Mouse (Mus musculus): ENCODE results near the gene Nav2. TPM values are rescaled to one million over a fixed set of nuclear protein-coding genes. Genes with fewer than 3 reads are reported as not detected.

Nav2 gene
- polyA plus RNA-seq, 1 experiment = 32.5 TPM

DNA sequence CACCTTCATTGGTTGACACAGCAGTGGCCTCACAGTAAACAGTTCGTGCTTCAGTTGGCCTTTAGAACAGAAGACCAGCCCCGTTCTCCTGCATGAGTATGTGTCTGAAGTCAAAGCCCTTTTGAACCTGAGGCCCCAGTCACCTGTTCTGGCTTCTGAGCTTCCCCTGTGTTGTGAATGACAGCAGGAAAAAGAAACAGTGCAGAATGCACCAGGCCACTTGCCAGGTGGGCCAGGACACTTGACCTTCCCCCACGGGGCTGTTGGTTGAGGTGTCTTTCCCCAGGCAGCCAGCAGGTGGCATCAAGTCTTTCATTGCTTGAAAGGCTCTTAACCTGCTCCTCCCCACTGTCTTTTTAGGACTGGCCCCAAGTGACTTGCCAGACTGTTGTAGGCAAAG is 562.8 kb downstream of the Nav2 start:
- WGBS = 47% methylated on average over 3 of the region's 3 CpGs
- peak; percentile 46 to 66 for DNase-seq
- Histone ChIP-seq H3K27me3 (ENCODE audit: control insufficient read depth, insufficient read depth, low read length) (no peaks in the 10 kb centered on the region), H3K4me1 (ENCODE audit: control insufficient read depth, insufficient read depth, low read length) (no peaks in the 10 kb centered on the region; the same call in 1 of the 2 replicates), H3K4me3 (replicated peaks; ENCODE audit: insufficient read depth, low read depth, low read length) (no peak overlapping the region), H3K27ac (ENCODE audit: insufficient read depth, low read length) (no peak overlapping the region)
- TF ChIP-seq CTCF (IDR thresholded peaks at IDR 0.05; ENCODE audit: borderline replicate concordance, insufficient read depth, low read depth, low read length) (peak; percentile 76), POLR2A (IDR thresholded peaks at IDR 0.05; ENCODE audit: borderline replicate concordance, insufficient read depth, low read length) (no peak)

DNA sequence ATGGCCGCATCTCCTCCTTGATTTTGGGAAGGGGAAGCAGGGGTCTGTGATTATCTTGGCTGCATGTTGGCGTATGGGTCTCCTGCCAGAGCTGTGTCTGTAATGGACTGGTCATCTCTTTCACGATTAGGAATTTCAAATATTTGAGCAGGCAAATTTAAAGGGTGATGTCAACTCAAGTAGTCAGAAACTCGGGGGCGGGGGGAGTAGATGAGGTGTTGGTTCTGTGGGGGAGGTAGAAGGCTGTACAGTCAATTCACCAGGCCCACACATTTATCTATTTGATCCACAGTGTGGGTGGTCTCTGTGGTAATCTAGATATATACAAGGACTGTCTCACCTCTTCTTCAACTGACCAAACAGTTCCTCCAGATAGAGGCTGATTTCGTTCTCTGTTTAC is 566.8 kb downstream of the Nav2 start:
- H3K27me3 ChIP-seq (ENCODE audit: control insufficient read depth, insufficient read depth, low read length) = no peaks in the 10 kb centered on the region
- H3K4me3 ChIP-seq (replicated peaks; ENCODE audit: insufficient read depth, low read depth, low read length) = no peak overlapping the region
- H3K4me1 ChIP-seq (ENCODE audit: control insufficient read depth, insufficient read depth, low read length) = no peaks in the 10 kb centered on the region; the same call in 1 of the 2 replicates
- TF ChIP-seq POLR2A (IDR thresholded peaks at IDR 0.05; ENCODE audit: borderline replicate concordance, insufficient read depth, low read length) (no peak), CTCF (IDR thresholded peaks at IDR 0.05; ENCODE audit: borderline replicate concordance, insufficient read depth, low read depth, low read length) (no peak)
- WGBS = 89% methylated on average over 6 of the region's 6 CpGs
- DNase-seq = no peak
- H3K27ac ChIP-seq (ENCODE audit: insufficient read depth, low read length) = no peak overlapping the region

DNA sequence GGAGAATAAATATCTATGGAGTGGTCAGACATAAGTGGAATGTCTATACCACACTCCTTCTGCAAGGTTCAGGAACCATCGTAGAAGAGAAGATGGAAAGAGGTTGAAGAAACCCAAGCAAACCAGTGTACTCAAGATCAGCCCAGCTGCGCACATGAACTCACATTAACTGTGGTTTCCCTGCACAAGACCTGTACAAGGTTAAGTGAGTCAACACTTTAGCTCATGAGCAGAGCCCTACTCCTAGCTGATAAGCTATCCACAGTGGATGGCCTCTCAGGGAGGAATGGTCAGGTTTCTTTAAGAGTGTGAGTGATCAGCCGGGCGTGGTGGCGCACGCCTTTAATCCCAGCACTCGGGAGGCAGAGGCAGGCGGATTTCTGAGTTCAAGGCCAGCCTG is 567.6 kb downstream of the Nav2 start:
- DNase-seq = no peak
- H3K27me3 ChIP-seq (ENCODE audit: control insufficient read depth, insufficient read depth, low read length) = no peaks in the 10 kb centered on the region
- TF ChIP-seq CTCF (IDR thresholded peaks at IDR 0.05; ENCODE audit: borderline replicate concordance, insufficient read depth, low read depth, low read length) = no peak
- no peaks in the 10 kb centered on the region; the same call in 1 of the 2 replicates for H3K4me1 ChIP-seq (ENCODE audit: control insufficient read depth, insufficient read depth, low read length)
- no peak overlapping the region for H3K4me3 ChIP-seq (replicated peaks; ENCODE audit: insufficient read depth, low read depth, low read length)
- WGBS = 98% methylated on average over 8 of the region's 8 CpGs
- H3K27ac ChIP-seq (ENCODE audit: insufficient read depth, low read length) = no peak overlapping the region

DNA sequence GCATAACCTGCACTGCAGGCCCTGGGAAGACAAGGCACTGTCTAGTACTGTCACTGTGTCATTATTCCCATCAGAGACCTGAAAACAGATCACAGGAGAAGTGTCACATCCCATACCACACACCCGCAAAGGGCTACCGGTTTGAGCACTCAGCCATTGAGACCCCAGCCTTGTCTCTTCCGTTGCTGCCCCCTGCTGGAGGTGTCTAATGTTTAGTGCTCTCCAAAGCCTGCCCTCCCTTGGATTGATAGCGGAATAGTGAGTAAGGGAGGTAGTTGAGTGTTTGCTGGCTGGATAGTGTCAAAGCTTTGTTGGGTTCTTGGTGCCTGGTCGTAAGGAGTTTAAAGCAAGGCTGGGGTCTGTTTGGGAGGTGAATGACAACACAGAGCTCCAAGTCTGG is 568.1 kb downstream of the Nav2 start:
- Histone ChIP-seq H3K4me3 (replicated peaks; ENCODE audit: insufficient read depth, low read depth, low read length) (no peak overlapping the region), H3K4me1 (ENCODE audit: control insufficient read depth, insufficient read depth, low read length) (no peaks in the 10 kb centered on the region), H3K27ac (ENCODE audit: insufficient read depth, low read length) (no peak overlapping the region), H3K27me3 (ENCODE audit: control insufficient read depth, insufficient read depth, low read length) (no peaks in the 10 kb centered on the region)
- 70% methylated on average over 5 of the region's 5 CpGs for WGBS
- TF ChIP-seq CTCF (IDR thresholded peaks at IDR 0.05; ENCODE audit: borderline replicate concordance, insufficient read depth, low read depth, low read length) = no peak
- TF ChIP-seq POLR2A (IDR thresholded peaks at IDR 0.05; ENCODE audit: borderline replicate concordance, insufficient read depth, low read length) = no peak
- DNase-seq = no peak

DNA sequence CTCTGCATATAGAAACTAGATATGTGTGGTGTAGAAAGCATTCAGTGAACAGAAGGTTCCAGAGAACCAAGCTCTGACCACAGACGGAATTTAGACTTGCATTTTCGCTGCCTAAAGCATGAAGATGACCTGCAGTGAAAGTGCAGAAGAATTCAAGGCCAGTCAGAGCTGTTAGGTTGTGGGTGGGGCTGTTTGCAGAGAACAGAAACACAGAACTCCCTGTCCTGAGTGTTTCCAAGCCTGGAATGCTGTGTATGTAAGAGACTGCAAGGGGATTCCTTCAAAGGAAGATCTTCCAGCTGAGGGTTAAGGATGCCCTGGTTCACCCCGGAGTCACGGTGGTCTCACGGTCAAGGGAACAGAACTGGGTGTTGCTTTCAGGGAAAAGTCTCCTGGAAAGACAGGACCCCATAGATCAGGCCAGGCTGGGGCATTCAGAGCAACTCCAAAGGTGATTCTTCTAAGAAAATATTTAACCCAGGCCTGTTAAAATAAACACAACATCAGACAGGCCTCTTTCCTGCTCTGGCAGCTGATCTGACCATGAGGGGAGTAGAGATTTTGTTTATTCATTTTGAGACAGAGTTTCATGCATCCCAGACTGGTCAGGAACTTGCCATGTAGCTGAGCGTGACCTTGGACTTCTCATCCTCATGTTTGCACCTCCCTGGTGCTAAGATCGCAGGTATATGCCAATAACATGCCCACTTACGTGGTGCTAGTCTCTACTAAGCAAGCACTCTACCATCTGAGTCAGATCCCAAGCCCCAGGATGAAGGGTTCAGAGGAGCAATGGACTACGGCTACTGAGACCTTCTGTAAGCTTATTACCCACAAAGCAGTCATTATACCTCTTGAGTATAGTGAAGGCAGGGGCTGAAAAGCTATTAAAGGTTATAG is 568.8 kb downstream of the Nav2 start:
- TF ChIP-seq POLR2A (IDR thresholded peaks at IDR 0.05; ENCODE audit: borderline replicate concordance, insufficient read depth, low read length) (no peak), CTCF (IDR thresholded peaks at IDR 0.05; ENCODE audit: borderline replicate concordance, insufficient read depth, low read depth, low read length) (no peak)
- Histone ChIP-seq H3K4me3 (replicated peaks; ENCODE audit: insufficient read depth, low read depth, low read length) (no peak overlapping the region), H3K27me3 (ENCODE audit: control insufficient read depth, insufficient read depth, low read length) (no peaks in the 10 kb centered on the region), H3K4me1 (ENCODE audit: control insufficient read depth, insufficient read depth, low read length) (no peaks in the 10 kb centered on the region), H3K27ac (ENCODE audit: insufficient read depth, low read length) (no peak overlapping the region)
- WGBS = 91% methylated on average over 9 of the region's 9 CpGs
- DNase-seq = no peak

DNA sequence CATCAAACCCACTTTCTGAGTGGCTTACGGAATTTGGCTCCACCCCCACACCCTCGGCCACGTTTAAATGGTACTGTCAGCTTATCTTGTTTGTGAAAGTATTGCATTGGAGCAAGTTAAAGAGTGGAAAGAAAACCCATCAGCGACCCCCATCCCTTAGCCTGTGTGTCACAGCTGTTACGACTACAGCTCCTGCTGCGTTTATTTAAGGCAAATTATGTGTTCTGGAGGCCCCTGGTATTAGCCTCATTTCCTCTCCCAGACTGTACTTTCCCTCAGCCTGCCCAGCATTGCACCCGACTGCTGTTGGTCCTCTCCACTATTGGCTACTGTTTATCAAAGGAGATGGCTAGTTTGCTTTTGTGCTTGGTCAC is 569.4 kb downstream of the Nav2 start:
- Histone ChIP-seq H3K4me1 (ENCODE audit: control insufficient read depth, insufficient read depth, low read length) (no peaks in the 10 kb centered on the region), H3K27ac (ENCODE audit: insufficient read depth, low read length) (no peak overlapping the region), H3K27me3 (ENCODE audit: control insufficient read depth, insufficient read depth, low read length) (no peaks in the 10 kb centered on the region), H3K4me3 (replicated peaks; ENCODE audit: insufficient read depth, low read depth, low read length) (no peak overlapping the region)
- no peak for DNase-seq
- no peak for TF ChIP-seq POLR2A (IDR thresholded peaks at IDR 0.05; ENCODE audit: borderline replicate concordance, insufficient read depth, low read length)
- WGBS = 73% methylated on average over 7 of the region's 7 CpGs

DNA sequence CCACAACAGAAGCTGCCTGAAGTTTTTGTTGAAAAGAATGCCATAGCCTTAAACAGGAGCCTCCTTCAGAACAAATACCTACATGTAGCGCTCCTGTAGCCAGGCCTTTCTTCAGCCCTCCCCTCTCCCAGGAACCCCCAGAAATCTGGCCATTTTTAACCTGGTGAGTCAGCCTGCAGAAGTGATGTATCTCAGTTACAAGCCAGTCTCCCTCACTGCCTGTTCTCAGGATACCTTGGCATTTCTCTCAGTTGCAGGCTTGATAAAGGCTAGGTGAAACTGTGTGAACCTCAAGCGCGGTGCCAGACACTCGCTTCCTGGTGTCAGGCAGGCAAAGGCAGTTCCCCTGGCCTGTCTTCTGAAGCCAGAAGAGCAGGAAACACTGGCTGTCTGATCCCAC is 570.4 kb downstream of the Nav2 start:
- TF ChIP-seq CTCF (IDR thresholded peaks at IDR 0.05; ENCODE audit: borderline replicate concordance, insufficient read depth, low read depth, low read length) (no peak), POLR2A (IDR thresholded peaks at IDR 0.05; ENCODE audit: borderline replicate concordance, insufficient read depth, low read length) (no peak)
- Histone ChIP-seq H3K4me1 (ENCODE audit: control insufficient read depth, insufficient read depth, low read length) (peaks cover 1% of the 10 kb centered on the region; the same call in 1 of the 2 replicates), H3K4me3 (replicated peaks; ENCODE audit: insufficient read depth, low read depth, low read length) (no peak overlapping the region), H3K27ac (ENCODE audit: insufficient read depth, low read length) (no peak overlapping the region), H3K27me3 (ENCODE audit: control insufficient read depth, insufficient read depth, low read length) (no peaks in the 10 kb centered on the region)
- 76% methylated on average over 4 of the region's 4 CpGs for WGBS
- no peak for DNase-seq

DNA sequence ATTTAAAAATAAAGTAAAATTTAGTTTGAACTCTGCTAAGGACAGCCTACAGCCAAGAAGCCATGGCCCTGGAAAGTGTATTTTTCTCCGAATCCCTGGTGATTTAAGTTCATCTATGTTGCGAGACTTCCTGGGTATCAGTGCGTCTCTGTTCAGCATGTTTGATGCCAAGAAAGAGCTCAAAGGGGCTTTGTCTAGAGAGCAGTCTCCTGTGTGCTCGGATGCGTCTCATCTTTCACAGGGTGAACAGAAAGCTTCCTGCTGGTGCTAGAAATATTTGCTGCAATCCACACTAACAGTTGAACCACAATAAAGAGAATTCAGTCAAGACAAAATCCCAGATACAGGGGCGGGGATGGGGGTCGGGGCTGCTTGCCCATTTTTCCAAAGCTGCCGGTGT is 572.4 kb downstream of the Nav2 start:
- TF ChIP-seq POLR2A (IDR thresholded peaks at IDR 0.05; ENCODE audit: borderline replicate concordance, insufficient read depth, low read length) = no peak
- no peak for TF ChIP-seq CTCF (IDR thresholded peaks at IDR 0.05; ENCODE audit: borderline replicate concordance, insufficient read depth, low read depth, low read length)
- Histone ChIP-seq H3K27ac (ENCODE audit: insufficient read depth, low read length) (no peak overlapping the region), H3K4me1 (ENCODE audit: control insufficient read depth, insufficient read depth, low read length) (peaks cover 17% of the 10 kb centered on the region), H3K4me3 (replicated peaks; ENCODE audit: insufficient read depth, low read depth, low read length) (no peak overlapping the region), H3K27me3 (ENCODE audit: control insufficient read depth, insufficient read depth, low read length) (no peaks in the 10 kb centered on the region)
- 58% methylated on average over 8 of the region's 8 CpGs for WGBS
- no peak for DNase-seq

Data from cerebellum, adult 2 months (tissue).